Mouse (Mus musculus) gastrocnemius, postnatal 14 days (tissue): ENCODE results near the gene Olfr1513. TPM values are rescaled to one million over a fixed set of nuclear protein-coding genes. Genes with fewer than 3 reads are reported as not detected.
"Not testable (repeated sequence)": the region's sequence is repeated elsewhere in the genome, so short reads cannot be mapped to it uniquely, and the experiment has no call there.

Experiments used
- DNase-seq: peaks from one replicate; pipeline ENCODE4 v3.0.0; 2021; ENCODE audit warnings: mixed read lengths
- intact Hi-C: fragments of 180-260 bp; cut with DNase I; formaldehyde crosslinking; loops from one replicate; pipeline ENCODE4 v1.15.1; 2025; ENCODE audit warnings: low total_unique reads
- total RNA-seq, 2 experiments: library from RNA; stranded (reverse); gene quantifications; 2 replicates each; pipeline ENCODE4 v1.2.3; 2021

Olfr1513 gene
- total RNA-seq, 2 experiments from 2014 or later = not detected

- DNase-seq = no peak
- intact Hi-C loops = no loop called here
Observed at GRCm38 (mm10) chr14:52313931-52314807, 42.0 kb downstream of the Olfr1513 start.

- no peak for DNase-seq
- intact Hi-C loops = no loop called here
Observed at GRCm38 (mm10) chr14:52310906-52311305, 45.3 kb downstream of the Olfr1513 start.

GRCm38 (mm10) chr14:52310343-52310742 is 45.9 kb downstream of the Olfr1513 start:
- DNase-seq, intact Hi-C loops: not testable (repeated sequence)

- intact Hi-C loops = no loop called here
- no peak for DNase-seq
Observed at GRCm38 (mm10) chr14:52306100-52306499, 50.1 kb downstream of the Olfr1513 start.

GRCm38 (mm10) chr14:52304644-52305271 is 51.5 kb downstream of the Olfr1513 start, which contains the start of gene Mettl3:
Gene Mettl3 (minus strand): TSS chr14:52305128.
- DNase-seq = peak; percentile 91
- intact Hi-C loops = no loop called here

GRCm38 (mm10) chr14:52303517-52303916 is 52.7 kb downstream of the Olfr1513 start:
- intact Hi-C loops, DNase-seq: not testable (repeated sequence)

Other genes starting within 250 kb of the Olfr1513 start
- gene Rpgrip1, start 245.7 kb downstream of the Olfr1513 start, total RNA-seq = under 1 TPM in 1 of 2 experiments, not detected in 1; 0.25 TPM
- 10 to 100 TPM; 15.7 to 16.1 TPM for gene Supt16, start 159.0 kb downstream of the Olfr1513 start, total RNA-seq
- gene Chd8, start 98.6 kb downstream of the Olfr1513 start, total RNA-seq = 10 to 100 TPM; 36.5 to 37.7 TPM
- 10 to 100 TPM; 31.9 to 33.1 TPM for gene Tox4, start 77.3 kb downstream of the Olfr1513 start, total RNA-seq
- 1 to 10 TPM; 3.7 to 5.0 TPM for gene Rab2b, start 76.9 kb downstream of the Olfr1513 start, total RNA-seq
- gene Mettl3, start 51.3 kb downstream of the Olfr1513 start, total RNA-seq = 10 to 100 TPM; 11.8 to 14.7 TPM
- gene Sall2, start 27.6 kb downstream of the Olfr1513 start, total RNA-seq = 1 to 10 TPM; 1.9 to 2.4 TPM
- not detected for gene Olfr1512, start 22.8 kb upstream of the Olfr1513 start, total RNA-seq
- gene Olfr1511, start 41.0 kb upstream of the Olfr1513 start, total RNA-seq = not detected
- gene Olfr1510, start 58.0 kb upstream of the Olfr1513 start, total RNA-seq = not detected
- gene Olfr1509, start 86.6 kb upstream of the Olfr1513 start, total RNA-seq = not detected
- gene Olfr1508, start 111.1 kb upstream of the Olfr1513 start, total RNA-seq = not detected
- gene Olfr1507, start 139.3 kb upstream of the Olfr1513 start, total RNA-seq = not detected